Mouse (Mus musculus) MEL (cell line): ENCODE results near the gene Mapkbp1. TPM values are rescaled to one million over a fixed set of nuclear protein-coding genes. Genes with fewer than 3 reads are reported as not detected.

Source experiments
- DNase-seq: peaks from one replicate; pipeline ENCODE4 v3.0.0; 2011; ENCODE audit warnings: low read depth, low spot score
- H3K27ac ChIP-seq: 2 replicates; pipeline ENCODE4 v1.5.1; 2012; ENCODE audit warnings: low read depth, mild to moderate bottlenecking, control low read depth, low read length, moderate library complexity; ENCODE audit not compliant: control insufficient read depth
- H3K27me3 ChIP-seq, 2 experiments: fragments of 150-350 bp in 1 of 2; sonication (generic) in 1 of 2; 2 replicates each; pipeline ENCODE4 v1.6.1; 2012; ENCODE audit warnings: low read length in 2 of 2, mild to moderate bottlenecking in 2 of 2, improper control_type of control experiment in 1 of 2, moderate library complexity in 1 of 2; ENCODE audit not compliant: insufficient read depth in 2 of 2, control insufficient read depth in 1 of 2
- H3K36me3 ChIP-seq, 2 experiments: 2 replicates each; pipeline ENCODE4 v1.6.1; 2012 to 2014; ENCODE audit warnings: low read length in 2 of 2, improper control_type of control experiment in 1 of 2, inconsistent platforms in 1 of 2, mild to moderate bottlenecking in 1 of 2; ENCODE audit not compliant: insufficient read depth in 2 of 2, control insufficient read depth in 1 of 2
- H3K4me1 ChIP-seq, 2 experiments: fragments of 150-350 bp in 1 of 2; sonication (generic) in 1 of 2; 2 replicates each; pipeline ENCODE4 v1.6.1; 2012; ENCODE audit warnings: low read length in 2 of 2, improper control_type of control experiment in 1 of 2, mild to moderate bottlenecking in 1 of 2; ENCODE audit not compliant: insufficient read depth in 2 of 2, control insufficient read depth in 1 of 2
- H3K4me3 ChIP-seq, 2 experiments: fragments of 150-350 bp in 1 of 2; sonication (generic) in 1 of 2; 2 replicates each; pipeline ENCODE4 v1.5.1; 2012; ENCODE audit warnings: low read depth in 2 of 2, low read length in 2 of 2, mild to moderate bottlenecking in 2 of 2, moderate library complexity in 2 of 2, control low read depth in 1 of 2, improper control_type of control experiment in 1 of 2; ENCODE audit not compliant: control insufficient read depth in 1 of 2, insufficient read depth in 1 of 2
- H3K79me2 ChIP-seq: 2 replicates; pipeline ENCODE4 v1.6.1; 2012; ENCODE audit warnings: mild to moderate bottlenecking, low read length, moderate library complexity; ENCODE audit not compliant: control insufficient read depth, poor library complexity, insufficient read depth
- H3K9ac ChIP-seq: 2 replicates; pipeline ENCODE4 v1.6.1; 2012; ENCODE audit warnings: low read depth, mild to moderate bottlenecking, control low read depth, low read length, moderate library complexity; ENCODE audit not compliant: control insufficient read depth, poor library complexity, severe bottlenecking
- H3K9me3 ChIP-seq: fragments of 150-350 bp; sonication (generic); replicated peaks from 2 replicates; pipeline ENCODE4 v1.6.1; 2012; ENCODE audit warnings: mild to moderate bottlenecking, low read length, improper control_type of control experiment, moderate library complexity; ENCODE audit not compliant: insufficient read depth
- CHD1 ChIP-seq: IDR thresholded peaks from 2 replicates; pipeline ENCODE4 v1.6.1; 2012; ENCODE audit warnings: low read depth, mild to moderate bottlenecking, inconsistent platforms, low read length, improper control_type of control experiment
- CTCF ChIP-seq, 3 experiments: IDR thresholded peaks in 2 of 3; conservative IDR thresholded peaks in 1 of 3; 2 replicates each; pipeline ENCODE4 v1.5.1; 2011 to 2012; ENCODE audit warnings: low read length in 3 of 3, low read depth in 2 of 3, mild to moderate bottlenecking in 2 of 3, improper control_type of control experiment in 1 of 3, inconsistent platforms in 1 of 3, mixed read lengths in 1 of 3, moderate library complexity in 1 of 3; ENCODE audit not compliant: control insufficient read depth in 1 of 3, insufficient read depth in 1 of 3, poor library complexity in 1 of 3, severe bottlenecking in 1 of 3
- ELF1 ChIP-seq: IDR thresholded peaks from 2 replicates; pipeline ENCODE4 v1.6.1; 2014; ENCODE audit warnings: low read depth, mild to moderate bottlenecking, inconsistent platforms, low read length, improper control_type of control experiment, moderate library complexity
- ETS1 ChIP-seq: IDR thresholded peaks from 2 replicates; pipeline ENCODE4 v1.6.1; 2012; ENCODE audit warnings: low read depth, mild to moderate bottlenecking, inconsistent platforms, low read length, improper control_type of control experiment, moderate library complexity
- GATA1 ChIP-seq: IDR thresholded peaks from 2 replicates; pipeline ENCODE4 v1.6.1; 2011; ENCODE audit warnings: low read depth, low read length, improper control_type of control experiment
- HCFC1 ChIP-seq: IDR thresholded peaks from 2 replicates; pipeline ENCODE4 v1.6.1; 2012; ENCODE audit warnings: low read depth, mild to moderate bottlenecking, inconsistent platforms, low read length, improper control_type of control experiment, moderate library complexity
- JUND ChIP-seq: IDR thresholded peaks from 2 replicates; pipeline ENCODE4 v1.6.1; 2011; ENCODE audit warnings: low read depth, mild to moderate bottlenecking, improper control_type of control experiment, low read length
- MAFK ChIP-seq: IDR thresholded peaks from 2 replicates; pipeline ENCODE4 v1.6.1; 2011; ENCODE audit warnings: low read depth, mild to moderate bottlenecking, low read length, improper control_type of control experiment, borderline replicate concordance
- MAZ ChIP-seq: IDR thresholded peaks from 2 replicates; pipeline ENCODE4 v1.6.1; 2012; ENCODE audit warnings: low read depth, mild to moderate bottlenecking, inconsistent platforms, low read length, improper control_type of control experiment
- MEF2A ChIP-seq: IDR thresholded peaks from 2 replicates; pipeline ENCODE4 v1.6.1; 2014; ENCODE audit warnings: low read depth, mild to moderate bottlenecking, inconsistent platforms, low read length, improper control_type of control experiment; ENCODE audit not compliant: poor library complexity, insufficient replicate concordance, severe bottlenecking; ENCODE audit errors: extremely low read depth
- MYC ChIP-seq: IDR thresholded peaks from 2 replicates; pipeline ENCODE4 v1.6.1; 2011; ENCODE audit warnings: low read depth, mild to moderate bottlenecking, low read length, improper control_type of control experiment, moderate library complexity
- NELFE ChIP-seq: IDR thresholded peaks from 2 replicates; pipeline ENCODE4 v1.6.1; 2011; ENCODE audit warnings: low read depth, low read length, improper control_type of control experiment
- NRF1 ChIP-seq: IDR thresholded peaks from 2 replicates; pipeline ENCODE4 v1.6.1; 2014; ENCODE audit warnings: low read depth, mild to moderate bottlenecking, inconsistent platforms, low read length, improper control_type of control experiment, moderate library complexity; ENCODE audit not compliant: poor library complexity, insufficient read depth, severe bottlenecking
- POLR2A ChIP-seq, 2 experiments: IDR thresholded peaks; 2 replicates each; pipeline ENCODE4 v1.6.1; 2011 to 2012; ENCODE audit warnings: low read length in 2 of 2, mild to moderate bottlenecking in 2 of 2, control low read depth in 1 of 2, improper control_type of control experiment in 1 of 2, low read depth in 1 of 2, moderate library complexity in 1 of 2; ENCODE audit not compliant: control insufficient read depth in 1 of 2, insufficient read depth in 1 of 2, poor library complexity in 1 of 2
- POLR2AphosphoS2 ChIP-seq: IDR thresholded peaks from 2 replicates; pipeline ENCODE4 v1.6.1; 2011; ENCODE audit warnings: low read length, improper control_type of control experiment
- RAD21 ChIP-seq: IDR thresholded peaks from 2 replicates; pipeline ENCODE4 v1.6.1; 2011; ENCODE audit warnings: mild to moderate bottlenecking, low read depth, low read length, improper control_type of control experiment
- RCOR1 ChIP-seq: IDR thresholded peaks from 2 replicates; pipeline ENCODE4 v1.6.1; 2012; ENCODE audit warnings: low read depth, mild to moderate bottlenecking, inconsistent platforms, low read length, improper control_type of control experiment
- SIN3A ChIP-seq: IDR thresholded peaks from 2 replicates; pipeline ENCODE4 v1.6.1; 2012; ENCODE audit warnings: low read length, improper control_type of control experiment, inconsistent platforms
- SMC3 ChIP-seq: IDR thresholded peaks from 2 replicates; pipeline ENCODE4 v1.6.1; 2011; ENCODE audit warnings: low read depth, low read length, improper control_type of control experiment
- TBP ChIP-seq: IDR thresholded peaks from 2 replicates; pipeline ENCODE4 v1.8.0; 2011; ENCODE audit warnings: low read depth, low read length, improper control_type of control experiment
- TCF12 ChIP-seq: IDR thresholded peaks from 2 replicates; pipeline ENCODE4 v1.6.1; 2014; ENCODE audit warnings: low read depth, mild to moderate bottlenecking, inconsistent platforms, low read length, improper control_type of control experiment, moderate library complexity
- UBTF ChIP-seq: IDR thresholded peaks from 2 replicates; pipeline ENCODE4 v1.6.1; 2012; ENCODE audit warnings: low read depth, mild to moderate bottlenecking, inconsistent platforms, low read length, improper control_type of control experiment, moderate library complexity, borderline replicate concordance; ENCODE audit not compliant: insufficient read depth
- USF1 ChIP-seq: IDR thresholded peaks from 2 replicates; pipeline ENCODE4 v1.6.1; 2014; ENCODE audit warnings: low read depth, mild to moderate bottlenecking, inconsistent platforms, low read length, improper control_type of control experiment, moderate library complexity
- ZMIZ1 ChIP-seq: IDR thresholded peaks from 2 replicates; pipeline ENCODE4 v1.6.1; 2012; ENCODE audit warnings: low read depth, mild to moderate bottlenecking, inconsistent platforms, low read length, improper control_type of control experiment, moderate library complexity
- ZNF384 ChIP-seq: IDR thresholded peaks from 2 replicates; pipeline ENCODE4 v1.6.1; 2012; ENCODE audit warnings: low read depth, mild to moderate bottlenecking, inconsistent platforms, low read length, improper control_type of control experiment
- polyA plus RNA-seq, 2 experiments: library from polyadenylated mRNA; stranded (reverse) in 1 of 2; unstranded in 1 of 2; fragments of >175 nt in 1 of 2; fragments of >200 nt in 1 of 2; gene quantifications; 2 replicates each; pipeline versions ENCODE4 v1.2.1 to v1.2.4; 2012; ENCODE audit warnings: low replicate concordance in 2 of 2, low read depth in 1 of 2; ENCODE audit not compliant: insufficient read length in 2 of 2, insufficient read depth in 1 of 2, missing spikeins in 1 of 2
- total RNA-seq: library from RNA; depleted of rRNA; stranded (reverse); fragments of 300-350 nt; gene quantifications from 2 replicates; pipeline ENCODE4 v1.2.3, GENCODE M21; 2012

The Mapkbp1 gene
- total and polyA plus RNA-seq, 3 experiments: 2.5 to 4.9 TPM; not detected in 1

GRCm38 (mm10) chr2:119971316-119971715 is 1.2 kb upstream of the Mapkbp1 start:
- Histone ChIP-seq H3K36me3 (peaks cover 0 to 9% of the 10 kb centered on the region in 2 experiments; a peak in 2 of 4 replicates), H3K27me3 (no peaks in the 10 kb centered on the region), H3K4me3 (no peak overlapping the region), H3K79me2 (peaks cover 2% of the 10 kb centered on the region; the same call in 1 of the 2 replicates), H3K9ac (peak overlapping the region; percentile 59), H3K4me1 (peaks cover 0 to 12% of the 10 kb centered on the region in 2 experiments; a peak in 1 of 4 replicates), H3K9me3 (no peaks in the 10 kb centered on the region), H3K27ac (no peak overlapping the region)
- DNase-seq: peak; percentile 30
- TF ChIP-seq ZMIZ1 (no peak), USF1 (no peak), RAD21 (peak; percentile 20), CHD1 (no peak), ZNF384 (no peak), GATA1 (no peak), JUND (no peak), CTCF (IDR thresholded peaks at IDR 0.05 in 2 of 3, conservative IDR thresholded peaks at IDR 0.05 in 1 of 3; ENCODE audit: control insufficient read depth in 1 of 3, insufficient read depth in 1 of 3, low read depth in 2 of 3, low read length in 3 of 3, poor library complexity in 1 of 3, severe bottlenecking in 1 of 3) (0 out of 6 replicates have a peak, but pooled peaks of 1 of the 3 experiments have one; percentile 2), MYC (no peak), UBTF (no peak)

GRCm38 (mm10) chr2:119971837-119972536 is 512 bp upstream of the Mapkbp1 start:
- Histone ChIP-seq H3K4me1 (peaks cover 0 to 12% of the 10 kb centered on the region in 2 experiments; a peak in 1 of 4 replicates), H3K9me3 (no peaks in the 10 kb centered on the region), H3K79me2 (peaks cover 2% of the 10 kb centered on the region; the same call in 1 of the 2 replicates), H3K27ac (0 out of 2 replicates have a peak overlapping the region, but pooled peaks have one; percentile 13), H3K36me3 (peaks cover 0 to 9% of the 10 kb centered on the region in 2 experiments; a peak in 2 of 4 replicates), H3K4me3 (peak overlapping the region; percentile 37 to 86), H3K9ac (peak overlapping the region; percentile 82), H3K27me3 (no peaks in the 10 kb centered on the region)
- peak; percentile 18; the same call in 1 of the 2 replicates for TF ChIP-seq ETS1
- peak; percentile 68 to 81; a peak in 3 of 4 replicates for TF ChIP-seq POLR2A (IDR thresholded peaks at IDR 0.05; ENCODE audit: control insufficient read depth in 1 of 2, insufficient read depth in 1 of 2, low read depth in 1 of 2, low read length in 2 of 2, poor library complexity in 1 of 2)
- peak; percentile 54; the same call in 1 of the 2 replicates for TF ChIP-seq NRF1
- TF ChIP-seq TCF12: peak; percentile 13; the same call in 1 of the 2 replicates
- TF ChIP-seq RCOR1: 0 out of 2 replicates have a peak, but pooled peaks have one; percentile 39
- TF ChIP-seq NELFE: peak; percentile 61
- no peak for TF ChIP-seq MEF2A
- peak in 2 of 3 experiments; percentile 59 to 63; a peak in 4 of 6 replicates for TF ChIP-seq CTCF (IDR thresholded peaks at IDR 0.05 in 2 of 3, conservative IDR thresholded peaks at IDR 0.05 in 1 of 3; ENCODE audit: control insufficient read depth in 1 of 3, insufficient read depth in 1 of 3, low read depth in 2 of 3, low read length in 3 of 3, poor library complexity in 1 of 3, severe bottlenecking in 1 of 3)
- TF ChIP-seq POLR2AphosphoS2: no peak
- 0 out of 2 replicates have a peak, but pooled peaks have one; percentile 40 for TF ChIP-seq ELF1
- TF ChIP-seq SMC3: no peak
- no peak for TF ChIP-seq MAFK
- 0 out of 2 replicates have a peak, but pooled peaks have one; percentile 49 for TF ChIP-seq TBP
- TF ChIP-seq HCFC1: peak; percentile 85
- TF ChIP-seq ZNF384: peak; percentile 93
- no peak for TF ChIP-seq RAD21
- TF ChIP-seq ZMIZ1: no peak
- peak; percentile 86; the same call in 1 of the 2 replicates for TF ChIP-seq SIN3A
- peak; percentile 83 for TF ChIP-seq MAZ
- DNase-seq: peak; percentile 97
